Mouse (Mus musculus) CH12.LX (cell line): ENCODE data around the gene Ctdspl2. TPM values are rescaled to one million over a fixed set of nuclear protein-coding genes. Genes with fewer than 3 reads are reported as not detected.

Experiments
- DNase-seq: peaks from one replicate; pipeline ENCODE4 v3.0.0-alpha.2; 2013; ENCODE audit errors: extremely low read depth
- H3K27ac ChIP-seq: 2 replicates; pipeline ENCODE4 v1.5.1; 2012; ENCODE audit warnings: low read depth, mild to moderate bottlenecking, control low read depth, moderate library complexity; ENCODE audit not compliant: insufficient read depth
- H3K27me3 ChIP-seq: replicated peaks from 2 replicates; pipeline ENCODE3; 2012; ENCODE audit warnings: inconsistent platforms
- H3K36me3 ChIP-seq, 2 experiments: replicated peaks in 1 of 2; 2 replicates each; pipeline versions ENCODE3 to v1.6.1; 2012; ENCODE audit warnings: inconsistent platforms in 1 of 2, low read length in 1 of 2, mild to moderate bottlenecking in 1 of 2, mixed read lengths in 1 of 2, moderate library complexity in 1 of 2; ENCODE audit not compliant: control insufficient read depth in 1 of 2, insufficient read depth in 1 of 2
- H3K4me1 ChIP-seq, 2 experiments: 2 replicates each; pipeline ENCODE4 v1.6.1; 2012; ENCODE audit warnings: inconsistent platforms in 1 of 2, moderate library complexity in 1 of 2; ENCODE audit not compliant: insufficient read depth in 2 of 2, control insufficient read depth in 1 of 2
- H3K4me2 ChIP-seq: 2 replicates; pipeline ENCODE4 v1.6.1; 2012; ENCODE audit warnings: low read depth, mild to moderate bottlenecking, control low read depth; ENCODE audit not compliant: poor library complexity, insufficient read depth, severe bottlenecking
- H3K4me3 ChIP-seq, 3 experiments: fragments of 150-350 bp in 1 of 3; sonication (generic) in 1 of 3; replicated peaks in 1 of 3; 2 replicates each; pipeline versions ENCODE3 to v1.5.1; 2011 to 2012; ENCODE audit warnings: low read depth in 2 of 3, low read length in 2 of 3, mild to moderate bottlenecking in 2 of 3, moderate library complexity in 2 of 3, control low read depth in 1 of 3, improper control_type of control experiment in 1 of 3, inconsistent platforms in 1 of 3, mixed read lengths in 1 of 3; ENCODE audit not compliant: poor library complexity in 1 of 3
- H3K79me2 ChIP-seq: replicated peaks from 2 replicates; pipeline ENCODE4 v1.6.1; 2012; ENCODE audit warnings: mild to moderate bottlenecking, moderate library complexity; ENCODE audit not compliant: control insufficient read depth, poor library complexity, insufficient read depth, severe bottlenecking; ENCODE audit errors: extremely low read depth
- H3K9ac ChIP-seq: 2 replicates; pipeline ENCODE4 v1.6.1; 2012; ENCODE audit warnings: low read depth, mild to moderate bottlenecking, control low read depth, moderate library complexity; ENCODE audit not compliant: insufficient read depth
- H3K9me3 ChIP-seq: replicated peaks from 2 replicates; pipeline ENCODE3; 2012; ENCODE audit warnings: low read length, inconsistent platforms, mixed read lengths
- CHD1 ChIP-seq: IDR thresholded peaks from 2 replicates; pipeline ENCODE4 v1.6.1; 2012; ENCODE audit warnings: low read depth, low read length, improper control_type of control experiment, inconsistent platforms
- CTCF ChIP-seq, 2 experiments: IDR thresholded peaks in 1 of 2; conservative IDR thresholded peaks in 1 of 2; 2 replicates each; pipeline ENCODE4 v1.5.1; 2011 to 2012; ENCODE audit warnings: low read depth in 2 of 2, low read length in 2 of 2, improper control_type of control experiment in 1 of 2, inconsistent platforms in 1 of 2, mild to moderate bottlenecking in 1 of 2, moderate library complexity in 1 of 2
- EP300 ChIP-seq: IDR thresholded peaks from 2 replicates; pipeline ENCODE4 v1.6.1; 2011; ENCODE audit warnings: low read length, improper control_type of control experiment
- ETS1 ChIP-seq: conservative IDR thresholded peaks from 2 replicates; pipeline ENCODE4 v1.6.1; 2012; ENCODE audit warnings: low read depth, mild to moderate bottlenecking, inconsistent platforms, low read length, improper control_type of control experiment, moderate library complexity
- GABPA ChIP-seq: IDR thresholded peaks from 2 replicates; pipeline ENCODE4 v1.6.1; 2012; ENCODE audit warnings: low read depth, low read length, improper control_type of control experiment, inconsistent platforms; ENCODE audit not compliant: insufficient replicate concordance
- JUN ChIP-seq: IDR thresholded peaks from 2 replicates; pipeline ENCODE4 v1.6.1; 2011; ENCODE audit warnings: low read depth, mild to moderate bottlenecking, low read length, improper control_type of control experiment, moderate library complexity; ENCODE audit not compliant: insufficient read depth
- KAT2A ChIP-seq: IDR thresholded peaks from 2 replicates; pipeline ENCODE4 v1.6.1; 2012; ENCODE audit warnings: low read length, improper control_type of control experiment, inconsistent platforms; ENCODE audit not compliant: insufficient replicate concordance
- MAFK ChIP-seq: IDR thresholded peaks from 2 replicates; pipeline ENCODE4 v1.6.1; 2011; ENCODE audit warnings: low read length, improper control_type of control experiment; ENCODE audit not compliant: insufficient replicate concordance
- MAX ChIP-seq: IDR thresholded peaks from 2 replicates; pipeline ENCODE4 v1.6.1; 2011; ENCODE audit warnings: low read length, improper control_type of control experiment
- MAZ ChIP-seq: IDR thresholded peaks from 2 replicates; pipeline ENCODE4 v1.6.1; 2012; ENCODE audit warnings: low read depth, mild to moderate bottlenecking, inconsistent platforms, low read length, improper control_type of control experiment, moderate library complexity
- MEF2A ChIP-seq: IDR thresholded peaks from 2 replicates; pipeline ENCODE4 v1.6.1; 2014; ENCODE audit warnings: low read depth, mild to moderate bottlenecking, inconsistent platforms, low read length, improper control_type of control experiment, borderline replicate concordance
- MXI1 ChIP-seq: IDR thresholded peaks from 2 replicates; pipeline ENCODE4 v1.6.1; 2011; ENCODE audit warnings: mild to moderate bottlenecking, low read depth, low read length, improper control_type of control experiment
- MYC ChIP-seq: IDR thresholded peaks from 2 replicates; pipeline ENCODE4 v1.6.1; 2011; ENCODE audit warnings: low read depth, mild to moderate bottlenecking, improper control_type of control experiment, low read length
- NELFE ChIP-seq: IDR thresholded peaks from 2 replicates; pipeline ENCODE4 v1.6.1; 2011; ENCODE audit warnings: low read depth, low read length, improper control_type of control experiment
- PAX5 ChIP-seq: IDR thresholded peaks from 2 replicates; pipeline ENCODE4 v1.6.1; 2012; ENCODE audit warnings: low read length, inconsistent platforms, mixed read lengths
- POLR2A ChIP-seq: IDR thresholded peaks from 2 replicates; pipeline ENCODE4 v1.6.1; 2011; ENCODE audit warnings: low read depth, mild to moderate bottlenecking, improper control_type of control experiment, low read length
- POLR2AphosphoS2 ChIP-seq: IDR thresholded peaks from 2 replicates; pipeline ENCODE4 v1.6.1; 2011; ENCODE audit warnings: low read depth, low read length, improper control_type of control experiment
- RAD21 ChIP-seq: IDR thresholded peaks from 2 replicates; pipeline ENCODE4 v1.6.1; 2011; ENCODE audit warnings: low read depth, mild to moderate bottlenecking, low read length, improper control_type of control experiment, moderate library complexity
- RCOR1 ChIP-seq: conservative IDR thresholded peaks from 2 replicates; pipeline ENCODE4 v1.6.1; 2012; ENCODE audit warnings: low read depth, mild to moderate bottlenecking, inconsistent platforms, low read length, improper control_type of control experiment
- SMC3 ChIP-seq: IDR thresholded peaks from 2 replicates; pipeline ENCODE4 v1.6.1; 2011; ENCODE audit warnings: low read depth, low read length, improper control_type of control experiment
- TCF12 ChIP-seq: IDR thresholded peaks from 2 replicates; pipeline ENCODE4 v1.6.1; 2014; ENCODE audit warnings: low read depth, mild to moderate bottlenecking, inconsistent platforms, low read length, improper control_type of control experiment
- dilution Hi-C: fragments of 300-500 bp; cut with MboI; formaldehyde crosslinking; loops from 2 replicates; pipeline ENCODE4 v1.14.3; 2020; ENCODE audit warnings: low sequenced_read_pairs; ENCODE audit not compliant: extremely low pct_unique_long_range_greater_than_20kb, extremely low pct_ligation_motif_present
- in situ Hi-C: fragments of 300-500 bp; cut with MboI; formaldehyde crosslinking; loops from 3 replicates; pipeline ENCODE4 v1.14.3; 2019; ENCODE audit warnings: low sequenced_read_pairs, low pct_ligation_motif_present, low pct_unique_long_range_greater_than_20kb, mixed read lengths
- polyA plus RNA-seq: library from polyadenylated mRNA; unstranded; fragments of >175 nt; gene quantifications from 2 replicates; pipeline ENCODE4 v1.2.1, GENCODE M21; 2012; ENCODE audit warnings: low read depth; ENCODE audit not compliant: insufficient read length
- total RNA-seq, 2 experiments: library from RNA; depleted of rRNA; stranded (reverse); fragments of 300-350 nt in 1 of 2; fragments of >200 nt in 1 of 2; gene quantifications; 2 replicates each; pipeline ENCODE4 v1.2.3; 2012 to 2014

The Ctdspl2 gene
- total and polyA plus RNA-seq, 3 experiments = 24.0 to 55.8 (median 28.5) TPM

DNA sequence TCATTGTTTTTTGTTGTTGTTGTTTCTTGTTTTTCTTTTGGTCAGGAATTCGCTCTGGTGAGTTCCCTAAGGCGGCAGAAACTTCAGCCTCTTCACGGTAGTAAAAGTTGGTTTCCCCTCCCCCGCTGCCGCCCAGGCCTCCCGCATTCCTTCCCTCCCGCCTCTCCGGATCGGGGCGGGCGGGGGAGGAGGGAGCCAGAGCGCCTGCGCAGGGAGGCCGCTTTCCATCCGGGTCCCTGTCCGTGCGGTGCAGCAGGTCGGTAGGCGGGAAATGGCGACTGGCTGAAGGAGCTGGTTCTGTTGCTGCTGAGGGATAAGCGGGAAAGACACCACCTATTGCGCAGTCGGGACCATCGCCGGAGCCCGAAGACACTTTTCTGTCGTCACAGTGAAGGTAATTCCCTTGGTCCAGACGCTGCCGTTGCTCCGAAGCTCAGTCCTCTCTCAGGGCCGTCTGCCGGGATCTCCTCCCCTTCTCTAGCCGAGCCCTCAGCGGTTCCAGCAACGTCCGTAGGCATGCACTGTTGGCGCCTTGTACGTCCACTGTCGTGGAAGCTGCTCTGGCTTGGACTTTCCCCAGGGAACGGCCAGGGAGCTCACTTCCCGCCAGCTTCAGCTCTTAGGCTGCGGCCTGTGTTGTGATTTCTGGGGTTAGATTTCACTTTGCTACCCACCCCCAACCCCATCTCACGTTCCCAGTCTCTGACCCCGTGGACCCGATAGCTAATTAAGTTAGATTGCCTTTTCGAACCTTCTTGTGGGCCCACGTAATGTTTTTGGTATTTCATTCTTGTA lies 620 bp downstream of the Ctdspl2 start (continued):
- TF ChIP-seq CHD1 (no peak; the same call in 1 of the 2 replicates), EP300 (peak; percentile 26; the same call in 1 of the 2 replicates), TCF12 (peak; percentile 86), GABPA (no peak), POLR2AphosphoS2 (peak; percentile 92; the same call in 1 of the 2 replicates), RCOR1 (peak; percentile 45; the same call in 1 of the 2 replicates), MYC (0 out of 2 replicates have a peak, but pooled peaks have one; percentile 13), JUN (no peak), MEF2A (no peak; the same call in 1 of the 2 replicates), MAFK (no peak), MAZ (peak; percentile 97)

DNA sequence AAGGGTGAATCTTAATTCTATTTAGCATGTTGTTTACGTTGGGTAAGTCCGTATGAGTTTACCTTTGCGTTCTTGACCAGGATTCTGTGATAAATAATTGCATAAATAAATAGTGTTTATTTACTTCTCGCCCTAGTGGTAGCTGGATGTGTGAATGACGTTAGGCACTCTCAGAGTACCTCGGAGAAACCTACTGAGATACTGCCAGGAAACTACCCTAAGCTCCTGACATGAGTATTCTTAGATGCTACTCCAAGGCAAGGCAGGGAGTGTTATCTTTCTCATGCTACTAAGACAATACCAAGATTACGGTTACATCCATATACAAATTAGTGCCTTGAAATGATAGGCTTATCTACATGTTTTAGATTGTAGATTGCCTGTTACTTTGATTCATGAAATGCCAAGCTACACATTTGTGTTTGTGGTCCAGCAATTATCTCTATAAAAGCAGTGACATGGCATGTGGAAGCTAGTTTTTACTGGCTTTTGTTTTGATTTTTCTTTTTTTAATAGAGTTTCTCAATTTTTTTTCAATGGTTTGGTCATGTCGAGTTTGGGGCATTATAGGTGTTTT lies 1.5 kb downstream of the Ctdspl2 start:
- in situ Hi-C loops = no loop called here
- Histone ChIP-seq H3K4me1 (peaks cover 2 to 22% of the 10 kb centered on the region in 2 experiments; a peak in 3 of 4 replicates), H3K9me3 (no peaks in the 10 kb centered on the region), H3K79me2 (peaks cover 44% of the 10 kb centered on the region), H3K4me3 (peak overlapping the region; percentile 70 to 99 (median 86)), H3K27ac (no peak overlapping the region), H3K4me2 (peak overlapping the region; percentile 37), H3K36me3 (peaks cover 4 to 22% of the 10 kb centered on the region in 2 experiments), H3K9ac (peak overlapping the region; percentile 81), H3K27me3 (no peaks in the 10 kb centered on the region)
- dilution Hi-C loops = no loop called here
- peak; percentile 12 for DNase-seq
- TF ChIP-seq RCOR1 (no peak), CTCF (conservative IDR thresholded peaks at IDR 0.05 in 1 of 2, IDR thresholded peaks at IDR 0.05 in 1 of 2; ENCODE audit: low read depth in 2 of 2, low read length in 2 of 2) (no peak), NELFE (no peak), POLR2AphosphoS2 (no peak), SMC3 (no peak), CHD1 (no peak), ETS1 (no peak), KAT2A (no peak), PAX5 (no peak), RAD21 (no peak), EP300 (no peak), MAX (no peak), MEF2A (no peak), MYC (no peak), POLR2A (no peak), MXI1 (no peak; the same call in 1 of the 2 replicates), GABPA (no peak)
